Mouse (Mus musculus) left cerebral cortex, adult 9 months (tissue): Measurements from ENCODE around the gene Pam.

Experiments used
- DNase-seq, 2 experiments: peaks; one replicate each; pipeline ENCODE4 v3.0.0; 2022; ENCODE audit warnings: low spot score in 2 of 2

Pam gene

GRCm38 (mm10) chr1:98095246-98095990 is at the start of gene Pam:
Gene Pam (minus strand): TSS chr1:98095646.
- DNase-seq: peak; percentile 30 to 60

- no peak for DNase-seq
Measured at GRCm38 (mm10) chr1:98144845-98145244, 49.4 kb upstream of the Pam start.

- DNase-seq: no peak
Measured at GRCm38 (mm10) chr1:98131244-98131643, 35.8 kb upstream of the Pam start.

GRCm38 (mm10) chr1:98129561-98130347 is 34.3 kb upstream of the Pam start:
- DNase-seq: no peak

- no peak for DNase-seq
Measured at GRCm38 (mm10) chr1:98129111-98129510, 33.7 kb upstream of the Pam start.

GRCm38 (mm10) chr1:98128338-98129096 is 33.1 kb upstream of the Pam start:
- no peak for DNase-seq

GRCm38 (mm10) chr1:98126268-98126667 is 30.8 kb upstream of the Pam start:
- no peak for DNase-seq

- no peak for DNase-seq
Measured at GRCm38 (mm10) chr1:98124727-98125126, 29.3 kb upstream of the Pam start.

- DNase-seq: no peak
Measured at GRCm38 (mm10) chr1:98119595-98119994, 24.1 kb upstream of the Pam start.

- no peak for DNase-seq
Measured at GRCm38 (mm10) chr1:98107599-98107998, 12.2 kb upstream of the Pam start.

GRCm38 (mm10) chr1:98099441-98099840 is 4.0 kb upstream of the Pam start:
- no peak for DNase-seq

- no peak for DNase-seq
Measured at GRCm38 (mm10) chr1:98097957-98098729, 2.7 kb upstream of the Pam start.

- DNase-seq: no peak
Measured at GRCm38 (mm10) chr1:98096396-98096935, 1.0 kb upstream of the Pam start.

GRCm38 (mm10) chr1:98095991-98096330 is 515 bp upstream of the Pam start:
- no peak for DNase-seq

GRCm38 (mm10) chr1:98094811-98095245 is 618 bp downstream of the Pam start:
- DNase-seq: peak in 1 of 2 experiments; percentile 34

- DNase-seq: no peak
Measured at GRCm38 (mm10) chr1:98089336-98089975, 6.0 kb downstream of the Pam start.

- DNase-seq: no peak
Measured at GRCm38 (mm10) chr1:98086456-98086855, 9.0 kb downstream of the Pam start.

- no peak for DNase-seq
Measured at GRCm38 (mm10) chr1:98084596-98085274, 10.7 kb downstream of the Pam start.

GRCm38 (mm10) chr1:98083508-98083907 is 11.9 kb downstream of the Pam start:
- DNase-seq: no peak

GRCm38 (mm10) chr1:98082988-98083387 is 12.5 kb downstream of the Pam start:
- DNase-seq: no peak
